Mouse (Mus musculus): ENCODE results near the gene Ckm.

- no peak for TF ChIP-seq MYOG (IDR thresholded peaks at IDR 0.05; ENCODE audit: control insufficient read depth in 1 of 3, insufficient read depth in 1 of 3, insufficient read length in 2 of 3, low read depth in 2 of 3)
- TF ChIP-seq E2F4 (IDR thresholded peaks at IDR 0.05; ENCODE audit: insufficient read depth): no peak
- no peak for TF ChIP-seq MYOD1 (IDR thresholded peaks at IDR 0.05; ENCODE audit: control insufficient read depth in 1 of 3, insufficient read length in 2 of 3, low read depth in 2 of 3)
- no peak for TF ChIP-seq MAX (IDR thresholded peaks at IDR 0.05; ENCODE audit: low read depth)
- no peak for TF ChIP-seq USF1 (IDR thresholded peaks at IDR 0.05; ENCODE audit: low read depth)
- TF ChIP-seq CEBPB (IDR thresholded peaks at IDR 0.05; ENCODE audit: insufficient read depth, poor library complexity, severe bottlenecking): no peak
- no peak for TF ChIP-seq POLR2AphosphoS2 (IDR thresholded peaks at IDR 0.05; ENCODE audit: insufficient read length, low read depth)
- TF ChIP-seq REST (IDR thresholded peaks at IDR 0.05; ENCODE audit: insufficient read depth, insufficient read length): no peak
- TF ChIP-seq POLR2A (IDR thresholded peaks at IDR 0.05; ENCODE audit: insufficient read length, low read depth): no peak
- TF ChIP-seq TCF12 (IDR thresholded peaks at IDR 0.05; ENCODE audit: insufficient read depth, poor library complexity, severe bottlenecking): no peak
Measured at GRCm38 (mm10) chr7:19472403-19472802, 67.8 kb downstream of the Ckm start.

Measured in myocyte (in vitro differentiated cells).